In genomic region chr16:52134631-52135227, GRCm38 (mm10) we compare ENCODE assay signal across 9 mouse cellular contexts.
DNase-seq lines count a peak whose midpoint lies in the region; ATAC-seq and TF ChIP-seq lines count a peak whose summit lies in the region.
"Had no signal": no experiment of that assay in that cellular context is flagged by ENCODE, and none has a peak within 500 bp of the region (broad histone marks: within the 10 kb centered on the region; RNA-seq: fewer than 3 reads in every experiment).

No protein-coding gene starts in this region.

- H3K9me3 ChIP-seq in kidney, postnatal 0 days (replicated peaks; ENCODE audit: low read length), result no peaks in the 10 kb centered on the region
- no peaks in the 10 kb centered on the region for H3K9me3 ChIP-seq in embryonic facial prominence, embryonic 12.5 days
- no peaks in the 10 kb centered on the region for H3K9me3 ChIP-seq in midbrain, embryonic 16.5 days (replicated peaks; ENCODE audit: control insufficient read depth, low read length, poor library complexity, severe bottlenecking)
- H3K9me3 ChIP-seq: heart, embryonic 15.5 days had no signal

- no peak overlapping the region for H3K4me3 ChIP-seq in kidney, postnatal 0 days (replicated peaks; ENCODE audit: low read depth, low read length)
- no peak overlapping the region for H3K4me3 ChIP-seq in embryonic facial prominence, embryonic 12.5 days
- no peak overlapping the region for H3K4me3 ChIP-seq in midbrain, embryonic 16.5 days (ENCODE audit: low read depth, low read length)
- H3K4me3 ChIP-seq: heart, embryonic 15.5 days had no signal

- no peak overlapping the region for H3K9ac ChIP-seq in kidney, postnatal 0 days (ENCODE audit: low read depth, low read length)
- H3K9ac ChIP-seq in embryonic facial prominence, embryonic 12.5 days, result no peak overlapping the region
- H3K9ac ChIP-seq in midbrain, embryonic 16.5 days (ENCODE audit: low read depth, low read length), result no peak overlapping the region
- H3K9ac ChIP-seq: heart, embryonic 15.5 days had no signal

- no peak overlapping the region for H3K27ac ChIP-seq in kidney, postnatal 0 days
- peak overlapping the region; percentile 38; the same call in 1 of the 2 replicates for H3K27ac ChIP-seq in embryonic facial prominence, embryonic 12.5 days
- no peak overlapping the region for H3K27ac ChIP-seq in midbrain, embryonic 16.5 days (ENCODE audit: low read length)
- H3K27ac ChIP-seq: heart, embryonic 15.5 days had no signal

- WGBS in kidney, postnatal 0 days, result 59% methylated on average over 11 of the region's 11 CpGs
- 19% methylated on average over 11 of the region's 11 CpGs for WGBS in embryonic facial prominence, embryonic 12.5 days
- 63% methylated on average over 11 of the region's 11 CpGs for WGBS in midbrain, embryonic 16.5 days

- H3K36me3 ChIP-seq in kidney, postnatal 0 days (ENCODE audit: insufficient read depth, low read length), result 0 out of 2 replicates have a peak, but pooled peaks cover 5% of the 10 kb centered on the region
- peaks cover 4% of the 10 kb centered on the region for H3K36me3 ChIP-seq in embryonic facial prominence, embryonic 12.5 days
- no peaks in the 10 kb centered on the region for H3K36me3 ChIP-seq in midbrain, embryonic 16.5 days (ENCODE audit: control insufficient read depth, insufficient read depth, low read length)

- H3K27me3 ChIP-seq in kidney, postnatal 0 days (ENCODE audit: insufficient read depth, low read length), result no peaks in the 10 kb centered on the region
- no peaks in the 10 kb centered on the region for H3K27me3 ChIP-seq in embryonic facial prominence, embryonic 12.5 days
- no peaks in the 10 kb centered on the region for H3K27me3 ChIP-seq in midbrain, embryonic 16.5 days (ENCODE audit: control insufficient read depth, insufficient read depth, low read depth, low read length)
- H3K27me3 ChIP-seq: heart, embryonic 15.5 days had no signal

- H3K4me2 ChIP-seq in kidney, postnatal 0 days (ENCODE audit: low read length), result no peak overlapping the region
- no peak overlapping the region for H3K4me2 ChIP-seq in embryonic facial prominence, embryonic 12.5 days (replicated peaks)
- H3K4me2 ChIP-seq in midbrain, embryonic 16.5 days (ENCODE audit: low read length), result no peak overlapping the region
- H3K4me2 ChIP-seq: heart, embryonic 15.5 days had no signal

- no peak for TF ChIP-seq CTCF in kidney, postnatal 0 days (IDR thresholded peaks at IDR 0.05; ENCODE audit: low read depth)

- DNase-seq in kidney, postnatal 0 days (ENCODE audit: low spot score), result no peak
- no peak for DNase-seq in kidney, adult 9 months
- DNase-seq in gastrocnemius, postnatal 25 days, result peak; percentile 57
- peak; percentile 85 for DNase-seq in layer of hippocampus, adult 9-11 months
- DNase-seq in spleen, adult 12 weeks (ENCODE audit: low spot score), result no peak

- ATAC-seq in kidney, postnatal 0 days (replicated peaks; ENCODE audit: low FRiP score, low read depth), result peak; percentile 57; the same call in 1 of the 2 replicates
- ATAC-seq in embryonic facial prominence, embryonic 12.5 days (ENCODE audit: insufficient number of reproducible peaks, insufficient read depth, low FRiP score, low TSS enrichment), result peak; percentile 90
- ATAC-seq in midbrain, embryonic 16.5 days, result 0 out of 2 replicates have a peak, but pooled peaks have one; percentile 51
- ATAC-seq in erythroblast, adult 5-6 weeks (replicated peaks; ENCODE audit: low FRiP score, poor library complexity, severe bottlenecking), result no peak

- H3K4me1 ChIP-seq in kidney, postnatal 0 days (replicated peaks; ENCODE audit: insufficient read depth, low read length), result no peaks in the 10 kb centered on the region
- H3K4me1 ChIP-seq in embryonic facial prominence, embryonic 12.5 days, result peaks cover 17% of the 10 kb centered on the region
- no peaks in the 10 kb centered on the region for H3K4me1 ChIP-seq in midbrain, embryonic 16.5 days (ENCODE audit: control insufficient read depth, insufficient read depth, low read length)

Comparison
In these comparisons a context has a peak if more than half of its experiments do, and no peak if none do; other contexts are left out.
1. DNase-seq: peak in gastrocnemius, postnatal 25 days (single experiment) and layer of hippocampus, adult 9-11 months (single experiment); none in kidney, postnatal 0 days (single experiment), kidney, adult 9 months (single experiment) and spleen, adult 12 weeks (single experiment).